Mouse (Mus musculus) cerebellum, adult 18-20 months (tissue): ENCODE measurements around the gene Mettl17.
"Not testable (repeated sequence)": the region's sequence is repeated elsewhere in the genome, so short reads cannot be mapped to it uniquely, and the experiment has no call there.

Experiments used
- DNase-seq, 2 experiments: peaks; one replicate each; pipeline ENCODE4 v3.0.0; 2021

Mettl17 gene

GRCm38 (mm10) chr14:51884598-51885331 lies at the start of gene Mettl17:
Gene Mettl17 (plus strand): TSS chr14:51884842.
- peak; percentile 88 to 96 for DNase-seq

GRCm38 (mm10) chr14:51838480-51838879 lies 46.2 kb upstream of the Mettl17 start:
- not testable (repeated sequence) for DNase-seq

GRCm38 (mm10) chr14:51842250-51842649 lies 42.4 kb upstream of the Mettl17 start:
- no peak for DNase-seq

GRCm38 (mm10) chr14:51842781-51843180 lies 41.9 kb upstream of the Mettl17 start:
- DNase-seq, result no peak

- no peak for DNase-seq
Measured at GRCm38 (mm10) chr14:51843882-51844281, 40.8 kb upstream of the Mettl17 start.

GRCm38 (mm10) chr14:51846566-51846965 lies 38.1 kb upstream of the Mettl17 start:
- DNase-seq, result no peak

GRCm38 (mm10) chr14:51851006-51851405 lies 33.6 kb upstream of the Mettl17 start:
- not testable (repeated sequence) for DNase-seq

- DNase-seq, result no peak
Measured at GRCm38 (mm10) chr14:51853399-51853798, 31.2 kb upstream of the Mettl17 start, which contains the start of gene Ear6. Gene Ear6 (plus strand): TSS chr14:51853699.

- not testable (repeated sequence) for DNase-seq
Measured at GRCm38 (mm10) chr14:51855280-51855679, 29.4 kb upstream of the Mettl17 start.

- not testable (repeated sequence) for DNase-seq
Measured at GRCm38 (mm10) chr14:51863603-51864002, 21.0 kb upstream of the Mettl17 start.

- no peak for DNase-seq
Measured at GRCm38 (mm10) chr14:51870756-51871155, 13.9 kb upstream of the Mettl17 start.

- DNase-seq, result no peak
Measured at GRCm38 (mm10) chr14:51871741-51872140, 12.9 kb upstream of the Mettl17 start.

- no peak for DNase-seq
Measured at GRCm38 (mm10) chr14:51877517-51877916, 7.1 kb upstream of the Mettl17 start.

- peak; percentile 64 to 71 for DNase-seq
Measured at GRCm38 (mm10) chr14:51883527-51884030, 1.1 kb upstream of the Mettl17 start.

- no peak for DNase-seq
Measured at GRCm38 (mm10) chr14:51884031-51884544, 554 bp upstream of the Mettl17 start.

GRCm38 (mm10) chr14:51886051-51886450 lies 1.4 kb downstream of the Mettl17 start:
- no peak for DNase-seq

- no peak for DNase-seq
Measured at GRCm38 (mm10) chr14:51889833-51890232, 5.2 kb downstream of the Mettl17 start.

- no peak for DNase-seq
Measured at GRCm38 (mm10) chr14:51892191-51892939, 7.7 kb downstream of the Mettl17 start, which contains the start of gene Slc39a2. Gene Slc39a2 (plus strand): TSS chr14:51892889.

- DNase-seq, result no peak
Measured at GRCm38 (mm10) chr14:51893094-51893794, 8.6 kb downstream of the Mettl17 start.

- DNase-seq, result no peak
Measured at GRCm38 (mm10) chr14:51893809-51894208, 9.2 kb downstream of the Mettl17 start.

GRCm38 (mm10) chr14:51895071-51895470 lies 10.4 kb downstream of the Mettl17 start:
- DNase-seq, result no peak

- DNase-seq, result no peak
Measured at GRCm38 (mm10) chr14:51896019-51896418, 11.4 kb downstream of the Mettl17 start.
